Mouse (Mus musculus): ENCODE data around the gene Tspan32.

The Tspan32 gene

DNA sequence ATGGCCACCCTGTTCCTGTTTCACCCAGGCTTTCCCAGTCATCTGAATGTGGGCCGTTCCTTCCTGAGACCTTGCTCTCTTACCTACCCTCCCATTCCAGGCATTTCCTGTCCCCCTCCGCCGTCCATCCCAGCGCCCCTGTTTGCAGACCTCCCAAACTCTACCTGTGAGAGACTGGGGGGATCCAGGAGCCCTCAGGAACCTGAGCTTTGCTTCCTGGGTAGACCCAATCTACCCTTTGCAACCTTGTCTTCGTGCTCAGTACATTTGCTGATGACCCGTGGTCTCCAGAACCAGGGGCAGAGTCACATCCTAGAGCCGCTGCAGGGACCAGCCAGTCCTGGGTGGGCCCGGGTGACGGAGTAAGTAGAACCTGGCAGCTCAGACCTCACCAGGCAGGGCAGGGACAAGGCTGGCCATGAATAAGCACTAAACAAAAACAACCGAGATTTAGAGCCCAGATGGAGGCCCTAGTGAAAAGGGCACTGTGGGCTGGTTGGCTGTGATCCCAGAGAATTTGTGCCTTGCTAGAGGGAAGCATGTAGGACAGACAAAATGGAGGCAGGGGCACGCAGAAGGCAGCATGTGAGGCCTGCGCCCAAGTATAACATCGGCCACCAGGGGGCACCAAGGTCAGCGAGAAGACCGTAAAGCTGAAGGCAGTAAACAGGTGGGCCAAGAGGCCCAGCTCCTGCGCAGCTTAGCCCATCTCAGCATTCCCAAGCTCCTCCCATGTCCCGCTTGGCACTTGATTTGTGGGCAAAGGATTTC, 2.9 kb downstream of the Tspan32 start:
- peak; percentile 90 for DNase-seq (ENCODE audit: inconsistent ontology term)

DNA sequence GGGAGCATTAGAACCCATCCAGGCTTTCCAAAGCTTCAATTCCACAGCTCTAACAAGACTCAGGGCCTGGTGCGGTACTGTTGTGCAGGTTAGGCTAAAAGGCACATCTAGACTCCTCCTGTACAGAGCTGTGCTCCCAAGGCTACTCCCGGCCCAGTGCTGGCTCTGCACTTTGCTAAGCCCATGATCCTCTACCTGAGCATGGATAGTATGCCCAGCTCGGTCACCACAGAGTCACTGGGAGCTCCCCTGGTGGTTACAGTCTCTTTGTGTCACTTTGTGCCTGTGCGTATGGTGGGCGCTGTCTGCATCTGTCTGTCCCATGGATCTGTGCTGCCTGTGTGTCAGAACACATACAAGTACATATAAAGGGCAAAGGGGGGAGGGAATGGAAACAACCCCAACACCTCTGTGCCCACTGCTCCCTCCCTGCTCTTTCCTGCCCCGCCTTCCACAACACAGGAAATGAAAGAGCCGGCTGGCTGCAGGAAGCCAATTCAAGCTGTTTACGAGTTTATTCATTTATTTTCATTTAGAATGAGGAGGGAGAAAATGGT, 3.6 kb downstream of the Tspan32 start:
- DNase-seq (ENCODE audit: inconsistent ontology term), result peak; percentile 41

DNA sequence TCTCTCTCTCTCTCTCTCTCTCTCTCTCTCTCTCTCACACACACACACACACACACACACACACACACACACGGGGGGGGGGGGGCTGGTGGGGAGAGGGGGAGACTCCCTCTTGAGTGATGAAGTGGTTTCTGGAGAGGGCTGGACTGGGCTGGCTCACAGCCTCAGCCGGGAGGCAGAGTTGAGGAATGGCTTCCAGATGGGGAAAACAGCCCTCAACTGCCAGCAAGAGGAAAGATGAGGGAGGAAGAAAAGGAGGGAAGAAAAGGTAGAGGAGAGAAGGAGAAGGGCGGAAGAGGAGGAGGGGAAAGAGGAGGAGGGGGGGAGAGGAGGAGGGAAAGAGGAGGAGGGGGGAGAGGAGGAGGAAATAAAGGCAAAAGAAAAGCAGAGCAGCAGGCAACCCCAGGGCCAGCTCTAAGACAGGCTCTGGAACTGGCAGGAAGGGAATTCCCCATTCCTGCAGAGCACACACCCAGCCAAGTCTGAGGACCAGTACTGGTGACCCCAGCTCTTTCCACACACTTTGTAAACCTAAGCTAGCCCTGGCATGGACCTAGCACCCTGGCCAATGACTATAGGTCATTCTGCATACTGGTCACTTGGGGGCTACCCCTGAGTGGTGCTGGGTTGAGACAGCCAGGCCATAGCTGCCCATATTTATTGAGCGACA, 4.3 kb downstream of the Tspan32 start:
- no peak for DNase-seq (ENCODE audit: inconsistent ontology term)

DNA sequence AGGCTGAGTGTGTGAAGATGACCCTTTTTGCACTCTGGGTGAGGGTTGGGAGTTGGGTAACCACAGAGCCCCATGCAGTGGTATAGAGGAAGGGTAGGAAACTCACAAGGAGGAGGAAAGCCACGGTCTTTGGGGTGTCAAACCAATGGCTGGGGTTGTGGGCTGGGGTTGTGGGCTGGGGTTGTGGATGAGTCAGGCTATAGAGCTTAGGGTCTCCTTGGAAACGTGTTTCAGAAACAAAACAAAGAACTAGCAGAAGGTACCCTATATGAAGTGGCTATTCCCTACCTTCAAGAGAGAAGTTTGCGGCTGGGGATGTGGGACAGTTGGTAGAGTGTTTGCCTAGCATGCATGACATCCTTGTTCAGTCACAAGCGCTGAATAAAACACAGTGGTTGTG, 5.2 kb downstream of the Tspan32 start:
- DNase-seq (ENCODE audit: inconsistent ontology term), result no peak

DNA sequence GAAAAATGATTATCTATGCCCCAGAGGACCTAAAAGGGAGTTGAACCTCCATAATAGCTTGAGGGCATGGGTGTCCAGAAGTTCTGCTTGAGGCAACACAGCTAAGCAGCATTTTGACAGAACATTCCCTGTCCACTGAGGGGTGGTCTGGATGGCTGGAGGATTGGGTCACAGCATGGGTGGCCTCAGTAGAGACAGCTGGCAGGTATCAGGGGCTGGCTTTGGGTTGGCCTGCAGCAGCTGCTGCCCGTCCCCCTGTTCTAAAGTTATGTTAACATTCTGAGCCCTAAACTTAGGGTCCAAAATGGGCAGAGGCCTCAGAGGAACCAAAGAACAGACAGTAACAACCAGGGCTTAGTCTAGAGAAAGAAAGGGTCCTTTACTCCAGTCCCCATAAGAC, 6.4 kb downstream of the Tspan32 start:
- no peak for DNase-seq (ENCODE audit: inconsistent ontology term)

DNA sequence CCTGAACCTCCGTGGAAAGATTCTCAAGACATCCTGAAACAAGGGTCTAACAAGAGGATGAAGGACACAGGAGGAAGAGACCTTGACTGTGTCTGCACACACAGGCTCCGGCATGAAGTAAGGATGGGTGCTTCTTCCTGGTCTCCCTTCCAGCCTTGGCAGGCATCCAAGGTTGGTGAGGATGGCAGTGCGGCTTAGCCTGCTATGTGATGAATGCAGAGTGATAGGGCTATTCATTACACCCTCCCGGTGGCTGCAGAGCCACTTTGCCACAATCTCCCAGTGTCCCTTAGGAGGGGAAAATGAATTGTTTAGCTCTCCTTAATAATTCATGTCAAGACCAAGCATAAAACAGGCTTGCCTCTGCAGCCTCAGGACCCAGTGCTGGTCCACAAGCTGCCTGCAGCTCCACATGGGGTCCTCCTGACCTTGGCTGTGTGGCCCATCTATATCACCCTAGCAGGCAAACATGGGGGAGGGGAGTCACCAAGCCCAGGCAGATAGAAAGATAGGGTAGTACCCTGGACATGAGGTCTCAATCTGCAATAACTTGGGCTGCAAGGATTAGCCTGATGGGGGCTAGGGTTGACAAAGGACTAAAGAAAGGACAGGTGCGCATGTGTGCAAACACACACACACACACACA, 7.5 kb downstream of the Tspan32 start:
- peak; percentile 78 for DNase-seq (ENCODE audit: inconsistent ontology term)

DNA sequence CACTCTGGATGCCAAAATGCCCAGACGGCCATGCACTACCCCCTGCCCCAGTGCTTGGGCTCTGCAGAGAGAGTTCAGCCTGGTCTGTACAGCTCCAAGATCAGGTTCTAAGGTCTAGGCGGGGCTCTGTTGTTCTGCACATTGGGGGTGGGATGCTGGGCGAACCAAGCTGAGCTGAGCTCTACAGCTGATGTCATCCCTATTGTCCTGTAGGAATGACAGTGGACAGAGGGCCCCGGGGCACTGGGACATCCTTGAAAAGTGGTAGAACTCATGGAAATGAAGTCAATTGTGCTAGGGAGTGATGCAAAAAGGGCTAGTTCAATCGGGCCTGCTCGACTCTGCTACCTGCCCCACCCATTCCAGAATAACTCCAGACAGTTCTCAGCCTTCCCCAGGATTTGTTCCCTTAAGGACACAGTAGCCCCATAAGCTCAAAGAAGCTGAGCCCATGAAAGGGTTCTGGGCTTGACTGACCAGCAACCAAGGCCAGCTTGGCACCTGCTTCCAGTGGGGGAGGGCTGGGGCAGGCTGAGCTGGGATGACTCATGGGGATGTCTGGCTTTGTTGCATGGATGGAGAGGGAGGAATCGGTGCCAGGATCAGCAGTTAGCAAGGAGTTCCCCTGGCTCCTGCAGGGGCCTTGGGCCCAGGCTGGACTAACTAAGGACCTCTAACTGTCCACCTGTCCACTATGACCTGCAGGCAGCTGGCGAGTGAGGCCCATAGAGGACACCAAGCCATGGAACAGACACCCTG, 8.8 kb downstream of the Tspan32 start:
- peak; percentile 96 for DNase-seq (ENCODE audit: inconsistent ontology term)

DNA sequence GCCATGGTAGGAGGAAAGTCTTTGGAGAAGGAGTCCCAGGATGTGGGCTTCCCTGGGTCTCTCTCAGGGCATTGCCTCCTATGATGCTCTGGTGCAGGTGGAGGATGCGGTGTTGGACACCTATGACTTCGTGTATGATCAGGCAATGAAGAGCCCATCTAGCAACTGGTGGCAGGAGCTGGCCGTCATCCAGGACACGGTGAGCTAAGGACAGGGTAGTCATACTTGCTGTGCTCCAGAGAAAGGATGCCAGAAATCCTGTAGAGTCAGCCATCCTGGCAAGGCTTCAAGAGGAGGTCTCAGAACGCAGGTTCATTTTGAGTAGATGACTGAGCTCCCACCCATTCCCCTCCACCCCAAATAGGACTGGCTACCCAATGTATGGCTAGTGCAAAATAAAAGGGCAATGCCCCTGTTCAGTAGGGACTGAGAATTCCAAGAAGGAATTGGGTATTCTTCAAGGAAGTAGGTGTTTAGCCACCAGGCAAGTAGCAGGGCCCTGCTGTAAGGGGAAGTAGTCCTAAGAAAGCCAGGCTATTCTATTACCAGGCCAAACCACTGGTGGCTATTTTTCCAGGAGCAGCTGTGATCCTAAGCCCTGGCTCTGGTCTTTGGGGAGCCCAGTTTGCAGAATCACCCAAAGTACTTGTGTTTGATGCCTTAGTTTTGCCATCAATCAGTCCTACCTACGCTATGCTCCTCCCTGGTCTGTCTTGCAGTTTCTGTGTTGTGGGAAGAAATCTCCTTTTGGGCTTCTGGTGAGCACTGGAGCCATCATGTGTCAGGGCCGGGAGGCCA, 10.2 kb downstream of the Tspan32 start:
- DNase-seq (ENCODE audit: inconsistent ontology term), result peak; percentile 44

DNA sequence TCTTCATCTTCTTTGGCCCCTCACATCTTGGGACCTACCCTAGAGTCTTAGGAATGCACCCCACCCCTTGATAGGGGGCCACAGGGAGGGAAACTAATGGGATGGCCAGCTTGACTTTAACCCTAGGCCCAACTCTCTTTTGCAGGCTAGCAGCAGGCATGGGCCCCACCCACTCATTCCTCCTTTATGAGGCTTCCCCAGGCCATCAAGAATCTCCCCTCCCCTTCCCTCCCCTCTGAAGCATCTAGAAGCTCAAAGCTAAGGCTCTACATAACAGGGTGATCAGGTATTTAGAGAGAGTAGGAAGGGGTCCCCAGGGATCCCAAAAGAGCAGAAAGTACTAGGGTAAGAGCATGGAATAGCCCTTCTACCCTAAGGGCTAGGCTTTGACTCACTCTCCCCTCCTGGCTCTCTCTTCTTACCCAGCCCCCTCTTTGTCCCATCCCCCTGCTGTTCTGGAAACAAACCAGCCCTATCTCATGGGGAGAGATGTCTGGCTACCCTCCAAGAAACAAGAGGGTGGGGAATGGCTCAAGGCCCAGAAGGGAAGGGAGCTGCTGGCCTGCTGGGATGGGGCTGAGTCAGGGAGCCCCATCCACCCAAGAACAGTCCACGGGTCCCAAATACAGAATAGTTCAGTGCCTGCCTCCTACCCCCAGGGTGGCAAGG, 11.0 kb downstream of the Tspan32 start:
- DNase-seq (ENCODE audit: inconsistent ontology term), result peak; percentile 94

DNA sequence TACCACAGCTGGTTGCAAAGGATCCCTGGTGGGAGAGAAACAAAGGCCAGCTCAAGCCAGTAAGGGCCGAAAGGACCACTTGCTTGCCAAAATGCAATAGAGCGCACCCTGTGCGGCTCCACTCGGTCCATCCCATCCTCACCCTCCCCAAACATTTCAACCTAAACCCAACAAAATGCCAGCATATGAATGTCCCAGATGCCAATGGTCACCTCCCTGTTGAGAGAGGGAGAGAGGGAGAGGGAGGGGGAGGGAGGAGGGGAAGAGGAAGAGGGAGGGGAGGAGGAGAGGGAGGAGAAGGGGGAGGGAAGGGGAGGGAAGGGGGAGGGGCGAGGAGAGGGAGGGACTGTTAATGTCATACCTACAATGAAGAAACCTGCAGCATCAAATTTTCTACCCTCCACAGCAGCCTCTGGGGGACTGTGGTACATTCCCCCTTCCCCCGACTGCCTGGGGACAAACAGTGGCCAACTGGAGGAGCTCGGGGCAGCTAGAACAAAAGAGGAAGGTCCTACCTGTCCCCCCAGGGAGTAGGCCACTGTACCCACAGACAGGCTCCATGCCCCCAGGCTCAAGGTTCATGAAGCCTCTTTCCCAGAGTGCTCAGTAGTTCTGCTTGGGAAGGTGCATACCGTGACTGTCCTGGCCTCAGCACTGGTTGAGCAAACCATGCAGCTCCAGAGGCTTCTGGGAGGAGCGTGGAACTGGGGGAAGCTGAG, 11.7 kb downstream of the Tspan32 start:
- DNase-seq (ENCODE audit: inconsistent ontology term), result peak; percentile 77

DNA sequence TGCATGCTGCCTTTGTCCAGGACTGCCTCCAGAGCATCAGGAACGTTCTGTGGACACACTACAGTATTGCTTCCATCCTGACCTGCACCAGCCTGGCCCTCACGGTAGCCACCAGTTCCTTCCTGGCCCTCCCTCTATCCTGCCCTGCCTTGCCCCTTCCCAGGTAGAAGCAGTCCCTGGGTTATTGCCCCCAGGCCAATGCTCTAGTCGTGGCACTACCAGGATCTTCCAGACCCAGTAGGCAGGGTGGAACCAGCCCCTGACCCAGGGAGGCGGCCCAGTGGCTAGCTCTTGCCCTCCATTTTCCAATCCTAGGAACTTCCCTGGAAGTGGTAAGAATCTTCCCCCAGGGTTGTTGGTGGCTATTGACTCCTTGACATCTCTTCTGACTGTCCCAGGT, 12.3 kb downstream of the Tspan32 start:
- no peak for DNase-seq (ENCODE audit: inconsistent ontology term)

DNA sequence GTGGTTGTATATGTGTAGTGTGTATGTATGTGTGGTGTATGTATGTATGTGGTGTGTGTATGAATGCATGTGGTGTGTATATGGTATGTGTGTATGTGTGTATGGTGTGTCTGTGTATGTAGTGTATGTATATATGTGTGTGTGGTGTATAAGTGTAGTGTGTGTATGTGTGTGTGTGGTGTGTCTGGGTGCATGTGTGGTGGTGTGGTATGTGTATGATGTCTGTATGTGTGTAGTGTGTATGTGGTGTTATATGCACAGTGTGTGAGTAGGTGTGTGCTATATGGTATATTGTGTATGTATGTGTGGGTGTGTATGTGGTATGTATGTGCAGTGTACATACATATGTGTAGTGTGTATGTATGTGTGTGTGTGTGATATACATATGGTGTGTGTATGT, 15.2 kb downstream of the Tspan32 start:
- no peak for DNase-seq (ENCODE audit: inconsistent ontology term)

DNA sequence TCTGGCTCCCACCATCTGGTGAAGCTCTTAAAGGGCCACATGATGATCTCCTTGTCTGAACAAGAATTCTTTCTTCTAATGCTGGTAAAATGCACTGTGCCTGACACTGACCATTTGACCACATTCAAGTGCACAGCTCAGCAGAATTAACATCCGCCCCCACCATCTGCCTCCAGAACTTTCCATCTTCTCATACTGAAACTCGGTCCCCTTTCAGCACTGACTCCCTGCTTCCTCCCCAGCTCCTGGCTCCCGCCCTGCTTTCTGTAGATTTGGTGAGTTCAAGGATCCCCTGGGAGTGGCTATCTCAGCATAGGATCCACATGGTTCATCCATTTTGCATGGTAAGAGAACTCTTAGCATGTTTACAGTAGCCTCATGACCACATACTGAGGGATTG, 15.9 kb downstream of the Tspan32 start:
- no peak for DNase-seq (ENCODE audit: inconsistent ontology term)

DNA sequence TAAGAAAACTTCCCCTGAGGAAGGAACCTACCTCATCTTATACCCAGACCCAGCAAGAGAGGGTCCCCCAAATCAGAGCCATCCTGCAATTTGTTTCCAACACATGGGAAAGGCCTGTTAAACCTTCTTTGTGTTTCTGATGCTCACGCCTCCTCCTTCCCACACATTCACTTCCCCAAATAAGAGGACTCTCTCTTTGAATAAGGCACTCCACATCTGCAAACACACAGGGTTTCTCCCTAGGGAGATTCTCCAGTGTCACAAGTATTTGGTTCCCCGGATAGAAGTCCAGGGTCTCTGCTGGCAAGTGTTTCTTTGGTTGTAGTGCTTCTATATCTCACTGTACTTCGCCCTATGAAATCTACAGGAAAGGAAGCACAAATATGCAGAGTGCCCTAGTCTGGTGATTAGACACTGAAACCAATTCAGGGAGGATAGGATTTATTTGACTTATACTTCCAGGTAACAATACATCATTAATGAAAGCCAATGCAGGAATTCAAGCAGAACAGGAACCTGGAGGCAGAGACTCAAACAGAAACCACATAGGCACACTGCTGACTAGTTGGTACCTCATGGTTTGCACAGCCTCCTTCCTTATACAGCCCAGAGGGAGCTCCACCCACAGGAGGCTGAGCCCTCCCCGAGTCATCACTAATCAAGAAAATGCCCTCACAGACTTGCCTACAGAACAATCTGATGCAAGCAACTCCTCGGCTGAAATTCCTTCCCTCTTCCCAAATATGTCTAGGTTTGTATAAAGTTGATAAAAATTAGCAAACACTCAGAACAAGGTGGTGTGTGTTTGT, 16.7 kb downstream of the Tspan32 start:
- DNase-seq (ENCODE audit: inconsistent ontology term), result no peak

DNA sequence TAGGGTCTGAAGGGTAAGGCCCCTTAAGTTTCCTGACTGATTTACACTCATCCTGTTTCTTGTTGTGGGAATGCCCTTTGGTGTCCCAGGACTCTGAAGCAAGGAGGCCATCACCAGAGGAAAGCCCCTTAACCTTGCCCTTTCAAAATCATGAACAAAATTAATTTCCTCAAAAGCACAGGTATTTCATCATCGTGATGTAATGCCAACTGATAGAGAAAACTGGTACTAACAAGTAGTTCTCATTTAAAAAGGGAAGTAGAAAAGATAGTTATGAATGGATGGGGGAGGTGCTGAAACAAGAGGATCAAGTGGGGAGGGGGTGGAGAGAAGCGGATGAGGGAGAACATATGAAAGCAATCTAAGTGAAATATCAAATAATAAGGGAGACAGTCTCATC, 18.7 kb downstream of the Tspan32 start:
- DNase-seq (ENCODE audit: inconsistent ontology term), result no peak

DNA sequence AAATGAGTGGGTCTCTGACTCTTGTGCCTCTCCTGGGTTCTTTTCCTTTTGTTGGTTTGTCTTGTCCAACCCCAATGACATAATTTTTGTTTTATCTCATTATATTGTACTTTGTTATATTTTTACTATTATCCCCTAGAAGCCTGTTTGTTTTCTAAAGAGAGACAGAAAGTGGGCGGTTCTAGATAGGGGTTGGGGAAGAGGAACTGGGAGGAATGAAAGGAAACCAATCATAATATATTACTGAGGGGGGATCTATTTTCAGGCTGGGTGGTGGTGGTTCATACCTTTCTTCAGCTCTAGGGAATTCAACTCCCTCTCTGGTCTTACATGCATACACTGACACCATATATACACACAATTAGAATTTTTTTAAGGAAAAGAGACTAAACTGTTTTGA, 19.4 kb downstream of the Tspan32 start:
- no peak for DNase-seq (ENCODE audit: inconsistent ontology term)

DNA sequence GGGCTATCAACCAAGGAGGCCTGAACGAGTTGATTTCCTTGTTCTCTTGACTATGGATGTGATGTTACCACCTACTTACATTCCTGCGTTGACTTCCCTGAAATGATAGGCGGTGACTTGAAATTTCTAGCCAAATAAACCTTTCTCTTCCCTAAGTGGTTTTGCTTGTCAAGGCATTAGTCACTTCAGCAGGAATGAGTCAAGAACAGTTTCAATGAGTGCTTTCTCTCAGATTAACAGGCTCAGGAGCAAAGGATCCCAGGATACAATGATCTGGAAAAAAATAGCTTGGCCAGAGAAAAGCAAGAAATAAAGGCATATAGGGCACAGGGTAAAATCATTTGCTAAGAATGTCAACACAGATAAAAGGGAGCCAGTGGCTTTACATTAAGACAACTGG, 20.6 kb downstream of the Tspan32 start:
- peak; percentile 48 for DNase-seq (ENCODE audit: inconsistent ontology term)

DNA sequence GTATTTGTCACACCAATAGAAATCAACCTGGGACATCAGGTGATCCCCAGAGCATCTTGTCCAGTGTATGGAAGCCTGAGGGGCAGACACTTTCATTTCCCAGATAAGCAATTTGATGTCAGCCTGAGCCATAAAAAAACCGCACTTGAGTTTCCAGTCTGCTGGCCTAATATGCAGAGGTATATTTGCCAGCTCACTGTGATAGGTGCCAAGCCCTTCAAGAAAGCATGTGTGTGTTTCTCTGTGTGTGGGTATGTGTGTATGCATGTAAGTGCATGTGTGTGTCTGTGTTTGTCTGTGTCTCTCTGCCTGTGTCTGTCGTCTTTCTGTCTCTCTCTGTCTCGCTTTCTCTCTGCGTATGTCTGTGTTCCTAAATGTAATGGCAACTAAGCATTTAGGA, 22.4 kb downstream of the Tspan32 start:
- DNase-seq (ENCODE audit: inconsistent ontology term), result no peak

DNA sequence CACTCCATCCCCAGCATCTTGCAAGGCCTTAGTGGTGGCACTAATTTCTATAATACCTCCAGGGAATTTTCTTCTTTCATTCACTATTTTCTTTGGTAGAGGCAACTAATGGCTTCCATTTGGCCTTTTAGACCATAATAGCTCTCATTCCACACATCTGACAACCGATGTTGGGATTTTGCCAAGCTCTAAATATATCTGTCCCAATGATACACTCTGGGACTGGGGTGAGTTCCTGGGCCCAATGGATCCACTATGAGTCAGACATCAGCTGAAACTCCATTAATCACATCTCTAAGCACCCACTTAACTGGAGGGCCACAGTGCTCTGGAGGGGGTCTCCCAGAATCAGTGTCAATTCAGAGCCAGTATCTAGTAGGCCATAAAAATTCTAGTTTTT, 27.0 kb downstream of the Tspan32 start:
- peak; percentile 88 for DNase-seq (ENCODE audit: inconsistent ontology term)
